Mouse (Mus musculus) CH12.LX (cell line): ENCODE results near the gene Pam.

ENCODE experiments used
- CTCF ChIP-seq, 2 experiments: IDR thresholded peaks in 1 of 2; conservative IDR thresholded peaks in 1 of 2; 2 replicates each; pipeline ENCODE4 v1.5.1; 2011 to 2012; ENCODE audit warnings: low read depth in 2 of 2, low read length in 2 of 2, improper control_type of control experiment in 1 of 2, inconsistent platforms in 1 of 2, mild to moderate bottlenecking in 1 of 2, moderate library complexity in 1 of 2
- TCF12 ChIP-seq: IDR thresholded peaks from 2 replicates; pipeline ENCODE4 v1.6.1; 2014; ENCODE audit warnings: low read depth, mild to moderate bottlenecking, inconsistent platforms, low read length, improper control_type of control experiment

- TF ChIP-seq TCF12 (no peak), CTCF (conservative IDR thresholded peaks at IDR 0.05 in 1 of 2, IDR thresholded peaks at IDR 0.05 in 1 of 2; ENCODE audit: low read depth in 2 of 2, low read length in 2 of 2) (no peak)
Measured at GRCm38 (mm10) chr1:97963711-97964110, 131.7 kb downstream of the Pam start.
